Mouse (Mus musculus): ENCODE results near the gene Birc6.

DNA sequence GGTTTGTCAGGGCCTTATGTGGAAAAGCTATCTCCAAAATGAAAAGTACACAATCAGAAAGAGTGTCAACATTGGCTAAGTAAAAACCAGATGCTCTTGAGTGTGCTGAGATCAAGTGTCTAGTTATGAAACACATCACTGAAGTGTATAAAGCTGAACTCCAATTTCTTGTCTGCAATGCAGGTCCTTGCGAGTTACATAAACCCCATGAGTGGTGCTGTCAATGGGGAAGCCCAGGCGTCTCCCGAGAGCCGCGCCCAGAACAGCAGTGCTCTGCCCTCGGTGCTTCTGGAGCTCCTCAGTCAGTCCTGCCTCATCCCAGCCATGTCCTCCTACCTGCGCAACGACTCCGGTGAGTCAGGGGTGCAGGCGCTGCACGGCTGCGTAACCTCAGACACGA lies 141.9 kb downstream of the Birc6 start:
- TF ChIP-seq CTCF (IDR thresholded peaks at IDR 0.05; ENCODE audit: low read depth) (no peak), EP300 (IDR thresholded peaks at IDR 0.05; ENCODE audit: low read depth) (no peak)

Measured in liver, postnatal 0 days (tissue).